1 mouse cellular context compared by ENCODE assay signal in the genomic region with DNA sequence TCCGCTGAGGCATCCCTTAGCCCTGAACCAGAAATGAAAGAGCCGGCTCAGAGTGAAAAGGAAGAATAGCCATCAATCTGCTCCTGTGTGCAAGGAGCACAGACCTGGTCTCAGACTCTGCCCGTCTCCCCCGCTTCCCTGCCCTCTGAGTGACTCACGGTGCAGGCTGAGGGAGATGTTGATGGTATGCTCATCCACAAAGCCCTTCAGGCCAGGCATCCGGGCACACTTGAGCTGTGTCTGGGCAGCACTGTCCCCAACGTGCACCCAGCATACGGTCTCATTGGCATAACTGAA.
A peak's percentile ranks its signal among the peaks of the same experiment; 100 is the strongest.
TF ChIP-seq lines count a peak whose summit lies in the region.

No protein-coding gene starts in this region.

TF ChIP-seq in CH12.LX, 34 proteins besides CTCF, POLR2A, EP300 and RAD21 (continued from another document):
- TF ChIP-seq TBP (conservative IDR thresholded peaks at IDR 0.05; ENCODE audit: low read depth, low read length) (0 out of 2 replicates have a peak, but pooled peaks have one; percentile 30), ZNF384 (IDR thresholded peaks at IDR 0.05; ENCODE audit: low read depth, low read length) (no peak), PAX5 (IDR thresholded peaks at IDR 0.05; ENCODE audit: low read length) (no peak), UBTF (IDR thresholded peaks at IDR 0.05; ENCODE audit: low read depth, low read length) (peak; percentile 78), IRF4 (IDR thresholded peaks at IDR 0.05; ENCODE audit: low read depth, low read length) (no peak; the same call in 1 of the 2 replicates)
TF ChIP-seq in CH12.LX: peak in this region for 6.
